Mouse (Mus musculus) 3134 (cell line): ENCODE data around the gene Rai14.

Experiments used
- DNase-seq: peaks from one replicate; pipeline ENCODE4 v3.0.0-alpha.2; 2011; ENCODE audit warnings: low spot score; ENCODE audit not compliant: insufficient read length; ENCODE audit errors: extremely low read depth

Rai14 gene

GRCm38 (mm10) chr15:10714409-10715138 is at the start of gene Rai14:
Rai14 (minus strand) TSS chr15:10714624.
- peak; percentile 91 for DNase-seq

- DNase-seq = no peak
Observed at GRCm38 (mm10) chr15:10761441-10761840, 47.0 kb upstream of the Rai14 start.

GRCm38 (mm10) chr15:10760006-10760405 is 45.6 kb upstream of the Rai14 start:
- peak; percentile 21 for DNase-seq

- no peak for DNase-seq
Observed at GRCm38 (mm10) chr15:10759440-10759839, 45.0 kb upstream of the Rai14 start.

GRCm38 (mm10) chr15:10758808-10759207 is 44.4 kb upstream of the Rai14 start:
- DNase-seq = no peak

GRCm38 (mm10) chr15:10751141-10751540 is 36.7 kb upstream of the Rai14 start:
- no peak for DNase-seq

GRCm38 (mm10) chr15:10750339-10750738 is 35.9 kb upstream of the Rai14 start:
- no peak for DNase-seq

- DNase-seq = no peak
Observed at GRCm38 (mm10) chr15:10749678-10750077, 35.3 kb upstream of the Rai14 start.

- DNase-seq = peak; percentile 15
Observed at GRCm38 (mm10) chr15:10747638-10748037, 33.2 kb upstream of the Rai14 start.

GRCm38 (mm10) chr15:10747226-10747625 is 32.8 kb upstream of the Rai14 start:
- no peak for DNase-seq

- no peak for DNase-seq
Observed at GRCm38 (mm10) chr15:10746303-10747051, 32.1 kb upstream of the Rai14 start.

- no peak for DNase-seq
Observed at GRCm38 (mm10) chr15:10742441-10742840, 28.0 kb upstream of the Rai14 start.

GRCm38 (mm10) chr15:10739279-10739678 is 24.9 kb upstream of the Rai14 start:
- DNase-seq = no peak

GRCm38 (mm10) chr15:10738354-10739142 is 24.1 kb upstream of the Rai14 start:
- DNase-seq = no peak

- no peak for DNase-seq
Observed at GRCm38 (mm10) chr15:10735948-10736347, 21.5 kb upstream of the Rai14 start.

GRCm38 (mm10) chr15:10735216-10735615 is 20.8 kb upstream of the Rai14 start:
- no peak for DNase-seq

GRCm38 (mm10) chr15:10731398-10731797 is 17.0 kb upstream of the Rai14 start:
- no peak for DNase-seq

GRCm38 (mm10) chr15:10726272-10726671 is 11.8 kb upstream of the Rai14 start:
- DNase-seq = no peak

GRCm38 (mm10) chr15:10724857-10725256 is 10.4 kb upstream of the Rai14 start:
- DNase-seq = no peak

GRCm38 (mm10) chr15:10723507-10723906 is 9.1 kb upstream of the Rai14 start:
- DNase-seq = peak; percentile 27

- no peak for DNase-seq
Observed at GRCm38 (mm10) chr15:10722629-10723339, 8.4 kb upstream of the Rai14 start.
